In the genomic region with DNA sequence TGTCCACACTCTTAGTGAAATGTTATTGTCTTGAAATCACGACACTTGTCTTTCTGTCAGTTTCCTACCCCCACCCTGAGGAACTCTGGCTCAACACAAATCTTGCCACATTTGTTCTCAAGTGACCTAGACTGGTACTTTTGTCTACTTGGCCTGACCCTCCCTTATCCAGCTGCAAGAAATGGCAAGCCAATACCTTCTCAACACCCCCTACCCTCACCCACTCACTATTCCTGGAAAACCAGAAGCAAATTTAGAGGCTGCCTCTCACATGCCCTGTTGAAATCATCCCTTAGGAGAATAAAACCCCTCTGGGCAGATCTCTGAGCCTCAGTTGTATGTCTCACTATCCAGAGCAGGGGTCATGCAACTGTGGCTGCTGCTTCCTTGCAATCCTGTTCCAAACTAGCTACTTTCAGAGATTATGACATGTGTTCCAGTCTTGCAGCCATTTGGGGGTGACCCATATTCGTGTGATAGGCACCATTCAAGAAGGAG, we compare ENCODE assay signal across 21 mouse cellular contexts.
"Had no signal": no experiment of that assay in that cellular context is flagged by ENCODE, and none has a peak within 500 bp of the region (broad histone marks: within the 10 kb centered on the region; RNA-seq: fewer than 3 reads in every experiment).

No protein-coding gene starts in this region.

- H3K9me3 ChIP-seq: limb, embryonic 12.5 days; limb, embryonic 15.5 days; lung, embryonic 15.5 days; midbrain, embryonic 12.5 days; midbrain, embryonic 15.5 days; neural tube, embryonic 12.5 days; neural tube, embryonic 15.5 days had no signal

- H3K9ac ChIP-seq: limb, embryonic 12.5 days; limb, embryonic 15.5 days; liver, embryonic 14.5 days; liver, postnatal 0 days; lung, embryonic 15.5 days; midbrain, embryonic 12.5 days; midbrain, embryonic 15.5 days; neural tube, embryonic 12.5 days; neural tube, embryonic 15.5 days had no signal

- H3K27me3 ChIP-seq: limb, embryonic 12.5 days; limb, embryonic 15.5 days; lung, embryonic 15.5 days; midbrain, embryonic 12.5 days; midbrain, embryonic 15.5 days; neural tube, embryonic 12.5 days; neural tube, embryonic 15.5 days had no signal

- H3K27ac ChIP-seq: limb, embryonic 12.5 days; limb, embryonic 15.5 days; liver, embryonic 14.5 days; lung, embryonic 15.5 days; macrophage; midbrain, embryonic 12.5 days; midbrain, embryonic 15.5 days; neural tube, embryonic 12.5 days; neural tube, embryonic 15.5 days; stomach, postnatal 0 days had no signal

- H3K4me3 ChIP-seq: limb, embryonic 12.5 days; limb, embryonic 15.5 days; lung, embryonic 15.5 days; midbrain, embryonic 12.5 days; midbrain, embryonic 15.5 days; neural tube, embryonic 12.5 days; neural tube, embryonic 15.5 days had no signal

- H3K36me3 ChIP-seq: limb, embryonic 12.5 days; limb, embryonic 15.5 days; lung, embryonic 15.5 days; midbrain, embryonic 12.5 days; midbrain, embryonic 15.5 days; neural tube, embryonic 12.5 days; neural tube, embryonic 15.5 days had no signal

- DNase-seq: kidney, postnatal 14 days; kidney, postnatal 4 days; left cerebral cortex, postnatal 4 days; liver, postnatal 0 days; right cerebral cortex, adult 18-20 months; right cerebral cortex, postnatal 14 days; right cerebral cortex, postnatal 4 days; thymus, adult 2 months; thymus, postnatal 14 days; thymus, postnatal 4 days had no signal

- H3K4me1 ChIP-seq: limb, embryonic 12.5 days; limb, embryonic 15.5 days; lung, embryonic 15.5 days; midbrain, embryonic 12.5 days; midbrain, embryonic 15.5 days; neural tube, embryonic 12.5 days; neural tube, embryonic 15.5 days had no signal

- H3K4me2 ChIP-seq: limb, embryonic 12.5 days; limb, embryonic 15.5 days; liver, embryonic 11.5 days; lung, embryonic 15.5 days; midbrain, embryonic 12.5 days; midbrain, embryonic 15.5 days; neural tube, embryonic 12.5 days; neural tube, embryonic 15.5 days had no signal

- ATAC-seq: liver, postnatal 0 days; midbrain, embryonic 15.5 days had no signal
